Mouse (Mus musculus): ENCODE measurements around the gene Txn1. TPM values are rescaled to one million over a fixed set of nuclear protein-coding genes. Genes with fewer than 3 reads are reported as not detected.

Txn1 gene
- total RNA-seq, 2 experiments from 2014 or later: 96.7 to 97.5 TPM

DNA sequence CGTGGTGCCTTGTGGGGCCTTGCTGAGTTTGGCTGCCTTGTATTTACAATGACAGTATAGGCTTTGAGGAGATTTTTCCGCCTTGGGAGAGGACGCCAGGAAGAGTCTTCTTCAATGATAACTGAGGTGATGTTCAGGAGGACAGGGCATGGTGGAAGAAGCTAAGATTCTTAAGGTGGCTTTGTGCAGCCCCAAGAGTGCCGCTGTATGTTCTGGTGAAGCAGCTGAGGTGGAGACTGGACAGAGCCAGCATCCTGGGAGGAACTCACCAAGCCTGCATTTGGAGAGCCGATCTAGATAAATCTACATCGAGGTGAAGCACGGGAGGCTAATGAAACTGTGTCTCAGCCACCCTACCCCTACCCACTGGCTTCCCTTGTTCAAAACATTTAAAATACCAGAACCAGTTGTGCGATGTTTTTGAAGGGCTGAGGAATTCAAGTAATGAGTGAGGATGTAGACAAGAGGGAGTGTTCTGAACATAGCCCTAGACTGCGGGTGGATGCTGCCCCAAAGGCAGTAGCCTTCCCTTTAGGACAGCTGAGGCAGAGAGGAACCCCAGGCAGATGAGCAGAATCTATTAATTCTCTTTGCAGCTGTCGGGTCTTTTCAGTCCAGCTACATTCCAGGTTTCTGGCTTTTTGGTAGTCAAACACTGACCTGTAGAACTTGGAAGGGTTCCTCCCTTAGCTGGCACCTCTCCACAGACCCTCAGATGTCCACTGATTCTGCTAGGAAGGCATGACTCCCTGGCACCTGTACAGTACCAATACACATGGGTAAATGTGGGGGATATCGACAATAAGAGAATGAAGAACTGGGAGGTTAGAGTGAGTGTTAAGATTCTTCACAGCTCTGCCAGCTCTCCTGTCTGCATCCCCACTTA is 1.2 kb upstream of the Txn1 start:
- Histone ChIP-seq H3K27ac (peak overlapping the region; percentile 95), H3K4me3 (peak overlapping the region; percentile 87)
- TF ChIP-seq CTCF (conservative IDR thresholded peaks at IDR 0.05): no peak
- DNase-seq (ENCODE audit: low spot score in 2 of 2): no peak

DNA sequence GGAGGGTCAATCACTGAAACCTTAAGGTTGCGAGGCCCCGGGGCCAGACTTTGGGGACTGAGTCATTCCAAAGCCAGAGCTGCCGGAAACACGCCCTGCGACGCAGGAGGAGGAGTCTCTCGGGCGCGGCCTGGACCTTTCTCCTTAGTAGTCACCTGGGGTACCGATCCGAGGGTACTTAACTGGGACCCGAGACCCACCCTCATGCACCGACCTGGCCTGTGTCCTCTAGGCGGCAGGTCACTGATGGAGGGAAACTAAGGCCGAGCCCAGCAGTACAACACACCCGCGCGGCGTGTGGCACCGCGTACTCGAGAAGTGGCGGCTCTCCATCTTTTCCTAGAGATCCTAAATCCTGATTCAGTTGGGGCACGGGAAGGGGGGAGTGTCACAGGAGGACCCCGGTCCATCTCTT is 660 bp downstream of the Txn1 start:
- no peak for TF ChIP-seq CTCF (conservative IDR thresholded peaks at IDR 0.05)
- DNase-seq (ENCODE audit: low spot score in 2 of 2): peak; percentile 15 to 55
- peak overlapping the region; percentile 87 for H3K4me3 ChIP-seq
- peak overlapping the region; percentile 95 for H3K27ac ChIP-seq

DNA sequence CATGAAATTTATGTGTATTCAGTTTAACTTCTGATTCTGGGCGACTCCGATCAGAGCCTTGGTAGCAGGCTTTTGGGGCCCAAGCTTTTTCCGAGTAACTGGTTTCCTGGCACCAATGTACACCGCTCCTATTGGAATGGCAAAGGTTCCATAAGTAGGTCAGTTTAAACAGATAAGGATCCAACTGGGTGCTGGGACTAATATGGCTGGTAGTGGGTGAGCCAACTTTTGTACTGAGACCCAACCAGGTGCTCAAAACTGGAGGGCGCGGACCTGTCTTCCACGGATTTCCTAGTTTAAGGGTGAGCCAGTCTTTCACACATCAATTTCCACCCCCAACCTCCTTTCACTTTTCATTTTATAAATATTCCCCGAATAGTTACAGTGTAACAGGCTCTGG is 1.2 kb downstream of the Txn1 start:
- no peak for TF ChIP-seq CTCF (conservative IDR thresholded peaks at IDR 0.05)
- H3K27ac ChIP-seq: peak overlapping the region; percentile 95
- no peak for DNase-seq (ENCODE audit: low spot score in 2 of 2)
- peak overlapping the region; percentile 87 for H3K4me3 ChIP-seq

DNA sequence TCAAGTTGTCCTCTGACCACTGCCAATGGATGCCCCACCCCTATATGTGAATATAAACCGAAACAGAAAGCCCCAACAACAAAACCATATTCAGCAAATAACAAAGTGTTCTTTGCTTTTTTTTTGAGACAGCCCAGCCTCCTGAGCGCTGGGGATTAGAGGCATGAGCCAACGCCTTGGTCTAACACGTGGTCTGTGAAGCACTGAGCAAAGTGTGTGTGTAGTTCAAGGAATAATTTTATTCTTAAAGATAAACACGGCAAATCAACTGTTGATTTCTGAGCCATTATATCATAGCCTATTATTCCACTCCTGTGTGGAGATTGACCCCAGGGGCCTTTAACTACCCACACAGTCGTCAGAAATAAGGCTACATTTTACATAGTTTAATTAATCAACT is 1.6 kb downstream of the Txn1 start:
- no peak overlapping the region for H3K27ac ChIP-seq
- no peak for TF ChIP-seq CTCF (conservative IDR thresholded peaks at IDR 0.05)
- H3K4me3 ChIP-seq: peak overlapping the region; percentile 87; the same call in 1 of the 2 replicates
- DNase-seq (ENCODE audit: low spot score in 2 of 2): no peak

DNA sequence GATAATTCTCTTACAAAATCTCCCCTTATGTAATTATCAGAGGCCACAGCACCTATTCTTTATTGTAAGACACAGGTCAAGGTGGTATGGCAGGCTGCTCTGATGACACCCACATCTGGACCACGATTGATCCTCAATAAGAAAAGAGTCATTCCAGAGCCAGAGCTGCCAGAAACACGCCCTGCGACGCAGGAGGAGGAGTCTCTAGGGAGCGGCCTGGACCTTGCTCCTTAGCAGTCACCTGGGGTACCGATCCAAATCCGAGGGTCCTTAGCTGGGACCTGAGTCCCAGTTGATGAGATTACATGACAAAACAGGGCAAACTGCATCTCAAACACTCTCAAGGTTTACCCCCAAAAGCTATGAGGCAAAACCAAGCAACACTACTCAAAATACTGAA is 2.4 kb downstream of the Txn1 start:
- no peak for TF ChIP-seq CTCF (conservative IDR thresholded peaks at IDR 0.05)
- Histone ChIP-seq H3K27ac (no peak overlapping the region), H3K4me3 (no peak overlapping the region)
- no peak for DNase-seq (ENCODE audit: low spot score in 2 of 2)

DNA sequence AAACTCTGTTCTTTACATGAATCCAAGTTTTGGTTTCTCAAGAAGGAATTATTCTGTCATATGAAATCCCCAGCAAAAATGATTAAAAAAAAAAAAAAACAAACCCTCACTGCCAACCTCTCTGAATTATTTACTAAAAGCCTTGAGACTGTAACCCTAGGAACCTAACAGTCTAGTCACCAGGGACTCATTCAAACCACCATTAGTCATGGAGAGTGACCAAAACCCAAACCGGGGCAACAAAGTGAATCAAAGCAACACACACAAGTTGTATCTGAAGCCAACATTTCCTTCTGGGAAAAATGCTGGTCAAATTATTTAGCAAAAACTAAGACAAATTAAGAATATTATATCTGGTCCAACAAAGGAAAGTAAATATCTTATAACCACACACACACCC is 3.3 kb downstream of the Txn1 start:
- H3K4me3 ChIP-seq: no peak overlapping the region
- no peak for TF ChIP-seq CTCF (conservative IDR thresholded peaks at IDR 0.05)
- no peak for DNase-seq (ENCODE audit: low spot score in 2 of 2)

GRCm38 (mm10) chr4:57952416-57952815 is 3.8 kb downstream of the Txn1 start:
- H3K4me3 ChIP-seq: no peak overlapping the region
- DNase-seq (ENCODE audit: low spot score in 2 of 2): no peak
- TF ChIP-seq CTCF (conservative IDR thresholded peaks at IDR 0.05): no peak
- H3K27ac ChIP-seq: no peak overlapping the region

More for the DNA sequence above, 3.3 kb downstream of the Txn1 start:
- no peak overlapping the region for H3K27ac ChIP-seq

GRCm38 (mm10) chr4:57949866-57950265 is 6.3 kb downstream of the Txn1 start:
- no peak overlapping the region for H3K27ac ChIP-seq
- no peak overlapping the region for H3K4me3 ChIP-seq
- no peak for DNase-seq (ENCODE audit: low spot score in 2 of 2)
- no peak for TF ChIP-seq CTCF (conservative IDR thresholded peaks at IDR 0.05)

GRCm38 (mm10) chr4:57947476-57947875 is 8.7 kb downstream of the Txn1 start:
- TF ChIP-seq CTCF (conservative IDR thresholded peaks at IDR 0.05): no peak
- no peak for DNase-seq (ENCODE audit: low spot score in 2 of 2)
- no peak overlapping the region for H3K27ac ChIP-seq
- H3K4me3 ChIP-seq: no peak overlapping the region

- no peak overlapping the region for H3K27ac ChIP-seq
- TF ChIP-seq CTCF (conservative IDR thresholded peaks at IDR 0.05): no peak
- no peak for DNase-seq (ENCODE audit: low spot score in 2 of 2)
- H3K4me3 ChIP-seq: no peak overlapping the region
Measured at GRCm38 (mm10) chr4:57947036-57947435, 9.2 kb downstream of the Txn1 start.

DNA sequence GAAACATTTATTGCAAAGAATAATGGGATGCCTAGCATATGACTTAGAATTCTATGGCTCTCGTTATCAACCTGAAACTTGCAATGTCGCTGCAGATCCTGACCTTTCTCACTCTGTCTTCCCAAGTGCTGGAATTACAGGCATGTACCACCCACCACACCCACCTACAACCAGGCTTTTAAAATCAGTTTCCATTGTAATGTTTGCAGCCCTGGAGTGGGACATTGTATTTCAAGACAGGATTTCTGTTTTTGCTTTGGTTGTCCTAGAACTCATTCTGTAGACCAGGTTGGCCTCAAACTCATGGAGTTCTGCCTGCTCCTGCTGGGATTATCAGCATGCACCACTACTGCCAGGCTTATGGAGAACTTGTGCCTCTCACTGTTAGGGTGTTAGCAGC is 13.3 kb downstream of the Txn1 start:
- H3K4me3 ChIP-seq: no peak overlapping the region
- no peak for DNase-seq (ENCODE audit: low spot score in 2 of 2)
- no peak for TF ChIP-seq CTCF (conservative IDR thresholded peaks at IDR 0.05)
- H3K27ac ChIP-seq: no peak overlapping the region

DNA sequence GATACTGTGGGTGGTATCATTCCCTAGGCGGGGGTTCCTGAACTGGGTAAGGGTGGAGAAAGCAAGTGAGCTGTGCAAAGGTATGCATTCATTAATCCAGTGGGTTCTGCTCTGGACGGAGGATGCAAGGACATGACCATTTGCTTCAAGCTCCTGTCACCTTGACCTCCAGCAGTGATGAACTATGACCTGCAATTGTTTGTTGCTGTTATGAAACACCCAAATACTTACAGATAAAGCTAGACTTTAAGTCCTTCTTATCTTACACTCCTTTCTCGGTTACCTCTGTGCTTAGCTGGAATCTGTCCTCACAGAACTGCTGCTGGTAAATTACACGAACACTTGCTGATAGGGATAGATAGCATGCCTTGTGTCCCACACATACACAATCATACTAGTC is 15.6 kb downstream of the Txn1 start:
- Histone ChIP-seq H3K4me3 (no peak overlapping the region), H3K27ac (no peak overlapping the region)
- no peak for DNase-seq (ENCODE audit: low spot score in 2 of 2)
- no peak for TF ChIP-seq CTCF (conservative IDR thresholded peaks at IDR 0.05)

- TF ChIP-seq CTCF (conservative IDR thresholded peaks at IDR 0.05): no peak
- DNase-seq (ENCODE audit: low spot score in 2 of 2): no peak
- H3K27ac ChIP-seq: no peak overlapping the region
- no peak overlapping the region for H3K4me3 ChIP-seq
Measured at GRCm38 (mm10) chr4:57937292-57937691, 18.9 kb downstream of the Txn1 start.

DNA sequence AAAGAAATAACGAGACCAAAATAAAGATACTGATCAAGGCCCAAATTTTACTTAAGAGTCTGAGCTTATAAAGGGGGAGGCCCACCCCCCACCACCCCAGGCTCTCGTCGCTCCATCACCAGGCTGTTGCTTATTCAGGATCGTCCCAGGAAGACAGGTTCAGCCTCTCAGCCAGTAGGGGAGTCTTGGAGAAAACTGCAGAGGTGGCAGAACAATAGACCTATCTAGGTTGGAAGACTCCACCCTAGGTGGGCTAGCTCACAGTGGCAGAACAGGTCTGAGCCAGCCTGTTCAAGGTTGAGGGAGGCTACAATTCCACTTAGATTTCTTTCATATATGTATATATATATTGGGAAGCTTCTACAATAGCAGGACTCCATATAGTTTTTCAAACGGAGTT is 22.0 kb downstream of the Txn1 start:
- H3K27ac ChIP-seq: no peak overlapping the region
- no peak for TF ChIP-seq CTCF (conservative IDR thresholded peaks at IDR 0.05)
- H3K4me3 ChIP-seq: no peak overlapping the region
- DNase-seq (ENCODE audit: low spot score in 2 of 2): no peak
